Mouse (Mus musculus) lung, postnatal 25 days (tissue): ENCODE measurements at regions not wholly inside any gene's neighbourhood (a gene's known extent, or its start where the extent isn't known, plus 50 kb on each side); places are given as distances from the start of the nearest gene placed in this dataset.

Source experiments
- DNase-seq: peaks from one replicate; pipeline ENCODE4 v3.0.0; 2022; ENCODE audit warnings: low spot score

DNA sequence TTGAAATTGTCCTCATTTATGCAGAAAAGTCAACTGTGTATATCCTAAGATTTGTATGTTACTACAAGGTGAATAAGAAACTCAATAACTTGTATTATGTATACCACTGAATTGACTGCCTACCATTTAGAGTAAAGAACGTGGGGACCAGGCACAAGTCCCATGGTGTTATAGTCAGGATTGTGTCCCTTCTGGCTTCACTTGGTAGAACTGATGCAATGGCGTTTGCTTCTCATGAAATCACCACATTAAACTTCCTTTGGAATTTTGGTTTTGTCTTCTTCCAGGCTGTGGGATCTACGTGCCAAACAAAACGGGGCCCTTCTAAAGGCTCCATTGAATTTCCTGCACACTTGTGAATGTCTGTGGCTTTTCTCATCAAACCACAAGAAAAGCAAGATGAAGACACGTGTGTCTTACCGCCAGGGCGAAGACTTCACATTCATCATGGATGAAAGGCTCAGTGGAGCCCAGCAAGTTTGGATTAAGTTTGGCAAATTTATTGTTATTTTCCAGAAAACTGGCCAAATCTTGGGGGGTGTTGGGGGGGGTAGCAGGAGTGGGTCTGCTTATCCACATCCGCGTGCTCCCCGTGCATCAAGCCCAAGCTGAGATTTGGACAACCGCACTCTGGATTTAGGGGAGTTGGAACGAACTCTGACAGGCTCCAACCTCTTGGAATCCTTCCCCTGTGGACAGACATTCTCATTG is 353.3 kb downstream of the Ankrd50 start:
- DNase-seq = no peak

DNA sequence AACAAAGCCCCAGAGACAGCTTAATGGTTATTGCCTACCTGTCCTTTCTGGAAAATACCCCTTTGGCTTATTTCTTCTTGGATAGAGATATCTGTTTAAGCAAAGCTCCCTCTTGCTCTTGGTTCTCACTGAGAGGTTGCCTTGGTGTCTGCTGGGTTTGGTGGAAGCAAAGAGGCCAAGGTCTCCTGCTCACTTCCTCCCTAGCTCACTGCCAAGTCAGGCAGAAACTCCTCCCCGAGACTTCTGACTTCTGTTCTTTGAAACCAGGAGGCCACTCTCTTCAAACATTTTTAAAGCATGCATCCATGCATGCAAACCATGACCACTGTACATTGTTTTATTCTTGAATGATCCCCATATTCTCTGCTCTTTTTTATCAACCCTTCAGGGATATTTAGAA is 354.6 kb downstream of the Ankrd50 start:
- DNase-seq = no peak

DNA sequence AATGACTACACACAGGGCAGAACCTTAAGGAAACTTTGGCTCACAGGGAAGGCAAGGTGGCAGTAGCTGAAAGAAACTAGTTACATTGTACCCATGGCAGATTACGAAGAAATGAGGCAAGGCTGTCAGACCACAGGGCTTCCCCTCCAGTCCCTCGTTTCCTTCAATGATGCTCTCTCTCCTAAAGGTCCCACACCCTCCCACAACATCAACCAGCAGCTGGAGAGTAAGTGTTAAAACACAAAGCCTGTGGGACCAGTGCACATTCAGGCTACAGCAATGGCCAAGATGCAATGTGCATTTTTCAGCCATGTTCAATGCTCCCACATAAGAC is 355.5 kb downstream of the Ankrd50 start:
- DNase-seq = no peak

DNA sequence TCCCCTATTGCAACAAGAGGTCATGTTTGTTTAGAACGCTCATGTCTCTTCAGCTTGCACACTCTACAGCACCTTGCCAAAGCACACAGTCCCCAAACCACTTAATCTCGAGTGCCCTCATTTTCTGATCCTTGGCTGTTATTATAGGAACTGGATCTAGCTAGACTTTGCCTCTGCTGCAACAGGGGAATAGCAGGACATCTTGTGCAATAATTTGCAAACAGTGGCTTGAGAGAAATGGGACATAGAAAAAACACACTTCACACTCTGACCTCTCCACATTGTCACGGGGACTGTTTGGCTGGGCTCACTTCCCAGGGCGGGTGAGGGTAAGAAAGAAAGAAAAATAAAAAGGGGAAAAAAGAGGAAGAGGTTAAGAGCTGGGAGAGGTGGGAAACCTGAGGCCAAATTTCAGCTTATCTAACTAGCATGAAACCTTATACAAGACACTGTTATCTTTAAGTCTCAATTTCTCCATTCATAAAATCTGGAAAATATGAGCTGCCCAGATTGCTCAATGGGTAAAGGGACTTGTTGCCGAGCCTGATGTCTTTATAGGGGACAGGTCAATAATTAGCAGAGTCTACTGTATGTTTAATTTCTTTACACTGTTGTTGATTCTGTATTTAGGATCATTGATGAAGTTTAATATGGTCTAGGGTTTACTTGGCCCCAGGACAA is 356.0 kb downstream of the Ankrd50 start:
- peak; percentile 91 for DNase-seq

DNA sequence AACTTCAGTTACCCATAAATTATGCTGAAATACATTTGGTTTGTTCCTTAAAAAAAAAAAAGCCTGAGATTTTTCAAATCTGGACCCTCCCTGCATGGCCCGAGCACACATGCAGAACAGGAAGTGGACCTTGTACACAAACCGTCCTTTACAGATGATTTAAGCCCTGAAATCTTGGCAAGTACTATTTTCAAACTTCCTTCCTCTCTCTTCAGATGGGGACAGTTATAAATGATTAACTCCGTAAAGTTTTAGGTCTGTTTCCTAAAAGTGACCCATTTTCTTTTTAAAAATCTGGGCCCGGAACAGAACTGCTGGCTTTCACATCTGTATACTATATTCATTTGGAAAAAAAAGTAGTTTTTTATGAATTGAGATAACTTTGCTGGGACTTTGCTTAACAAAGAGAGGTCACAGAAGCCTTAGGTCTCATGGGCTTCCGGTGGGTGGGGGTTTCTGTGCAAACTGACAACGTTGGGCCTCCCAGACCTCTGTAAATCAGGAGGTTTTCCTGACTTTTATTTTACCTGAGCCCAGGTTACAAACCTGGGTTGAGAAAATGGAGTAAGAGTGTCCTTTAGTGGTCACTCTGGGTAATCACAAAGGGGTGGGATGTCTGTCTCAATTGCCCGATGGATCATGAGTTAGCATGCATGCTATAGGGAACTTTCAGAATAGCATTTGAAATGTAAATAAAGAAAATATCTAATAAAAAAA is 368.4 kb downstream of the Ankrd50 start:
- peak; percentile 39 for DNase-seq

DNA sequence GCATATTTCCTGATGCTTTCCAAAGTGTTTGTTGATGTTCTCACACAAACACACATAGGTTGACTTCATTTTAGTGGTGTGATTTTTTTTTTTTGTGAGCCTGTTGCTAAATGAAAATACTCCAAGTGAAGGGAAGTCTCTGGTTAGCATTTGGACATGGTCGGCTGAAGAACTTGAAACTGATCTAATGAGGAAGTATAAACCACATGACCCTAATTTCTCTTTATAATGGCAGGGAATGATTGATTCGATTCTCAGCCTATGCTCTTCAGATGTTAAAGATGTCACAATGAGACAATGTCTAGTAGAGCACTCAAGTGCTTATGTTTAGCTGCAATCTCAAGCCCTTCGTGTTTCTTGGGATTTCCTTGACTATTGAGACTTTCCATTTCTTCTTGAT is 372.1 kb downstream of the Ankrd50 start:
- no peak for DNase-seq

DNA sequence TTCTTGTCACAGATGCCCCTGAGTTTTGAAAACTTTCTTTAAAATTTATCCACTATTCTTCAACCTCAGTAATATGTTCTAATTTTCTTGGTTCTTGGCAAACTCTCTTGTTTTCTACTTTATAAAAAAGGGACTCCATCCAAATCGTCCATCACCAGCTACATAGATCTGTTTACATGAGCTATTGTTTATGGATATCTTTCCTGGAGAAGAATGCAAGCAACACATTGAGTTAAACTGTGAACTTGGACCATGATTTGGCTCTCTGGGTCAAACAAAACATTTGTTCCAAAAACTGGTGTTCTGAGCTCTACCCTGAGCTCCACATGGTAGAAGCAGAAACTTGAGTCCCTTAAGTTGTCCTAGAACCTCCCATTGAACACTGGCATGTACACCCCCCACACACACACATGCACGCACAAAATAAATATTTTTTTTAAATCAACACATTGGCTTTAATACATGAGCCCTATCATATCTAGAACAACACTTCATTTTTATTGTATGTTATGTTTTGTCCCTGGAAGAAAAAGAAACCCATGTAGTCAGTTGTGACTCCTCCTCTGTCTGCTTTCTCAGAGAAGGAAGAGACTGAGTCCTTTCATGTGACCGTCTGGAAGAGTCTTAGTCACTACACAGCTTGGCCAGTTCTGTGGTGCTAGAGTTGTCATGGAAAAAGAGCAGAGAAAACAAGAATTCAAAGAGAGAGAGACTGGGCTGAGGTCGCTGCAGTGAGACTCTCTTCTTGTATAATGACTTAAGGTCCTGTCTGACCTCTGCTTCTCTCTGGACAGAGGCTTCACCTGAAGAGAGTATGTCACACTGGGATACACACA is 379.4 kb downstream of the Ankrd50 start:
- DNase-seq = no peak

DNA sequence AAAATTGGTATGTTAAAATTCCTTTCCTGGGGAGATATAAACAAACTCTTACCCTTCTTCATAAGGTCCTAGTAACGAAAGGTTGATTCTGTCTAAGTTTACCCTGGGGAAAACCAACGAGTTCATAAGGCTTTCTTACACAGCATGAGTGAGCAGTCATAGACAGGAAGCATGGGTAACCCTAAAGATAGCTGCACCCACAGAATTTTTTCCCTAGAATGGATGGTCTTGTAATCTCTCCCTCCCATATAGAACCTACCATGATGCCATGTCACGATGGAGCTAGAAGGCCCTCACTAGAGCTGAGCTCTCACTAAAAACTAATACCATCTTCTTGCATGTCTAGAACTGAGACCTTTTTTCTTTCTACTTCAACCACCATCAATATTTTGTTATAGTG is 380.1 kb upstream of the Gm5148 start:
- no peak for DNase-seq

DNA sequence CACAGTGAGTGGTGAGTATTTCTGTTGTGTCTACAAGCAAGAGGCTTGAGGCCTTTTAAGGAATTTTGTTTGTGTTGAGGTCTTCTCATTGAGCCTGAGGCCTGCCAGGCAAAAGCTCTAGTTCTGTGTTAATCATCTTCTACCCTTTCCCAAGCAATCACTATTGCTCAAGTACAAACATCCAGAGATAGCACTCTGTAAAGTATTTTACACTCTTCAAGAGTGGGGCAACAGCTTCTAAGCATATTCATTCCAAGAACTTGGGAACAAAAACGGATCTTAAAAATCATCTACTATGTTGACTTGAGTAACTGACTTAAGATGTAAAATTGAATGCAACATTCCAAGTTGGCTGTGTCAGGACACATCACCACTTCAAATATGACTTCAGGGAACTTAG is 378.7 kb upstream of the Gm5148 start:
- DNase-seq = no peak

DNA sequence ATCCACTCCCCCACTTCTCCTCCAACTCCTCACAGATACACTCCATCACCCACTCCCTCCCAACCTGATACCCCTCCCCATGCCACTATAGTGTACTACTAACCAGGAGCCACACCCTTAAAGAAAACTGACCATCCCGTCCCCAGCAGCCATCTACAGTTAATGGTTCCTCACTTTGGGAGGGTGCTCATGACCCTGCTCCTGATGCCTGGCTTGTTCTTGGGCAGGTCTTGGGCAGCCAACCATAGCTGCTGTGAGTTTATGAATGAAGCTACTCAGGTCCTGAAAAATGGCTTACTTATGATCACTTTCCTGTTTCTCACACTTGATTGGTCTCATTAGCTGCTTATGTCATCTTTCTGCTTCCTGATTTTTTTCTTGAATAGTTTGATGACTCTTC is 377.9 kb upstream of the Gm5148 start:
- DNase-seq = no peak

DNA sequence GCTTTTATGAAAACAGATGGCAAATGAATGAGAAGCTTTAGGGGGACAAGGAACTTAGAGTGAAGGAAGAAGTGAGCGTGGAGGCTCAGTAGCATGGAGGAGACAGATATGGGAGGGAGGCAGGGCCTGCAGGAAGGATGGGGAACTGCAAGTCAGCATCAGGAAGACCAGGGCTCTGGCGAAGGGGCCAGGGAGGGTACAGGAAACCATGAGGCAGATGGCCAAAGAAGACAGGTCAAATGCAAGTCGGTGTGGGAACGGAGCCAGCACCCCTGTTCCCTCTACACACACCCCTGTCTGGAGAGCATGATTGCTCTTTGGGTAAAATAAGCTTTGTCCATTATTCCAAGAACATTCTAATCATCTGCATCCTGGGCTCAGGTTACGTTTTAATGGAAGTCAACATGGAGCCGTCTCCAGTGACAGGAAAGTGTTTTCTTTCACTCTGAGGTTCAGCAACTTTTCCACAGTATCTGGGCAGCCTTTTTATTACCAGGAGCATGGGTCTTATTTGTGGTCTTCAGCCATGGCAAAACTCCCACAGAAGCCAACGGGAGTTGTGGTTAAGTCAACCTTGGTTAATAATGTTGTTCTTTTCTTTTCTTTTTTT is 370.2 kb upstream of the Gm5148 start:
- peak; percentile 28 for DNase-seq

DNA sequence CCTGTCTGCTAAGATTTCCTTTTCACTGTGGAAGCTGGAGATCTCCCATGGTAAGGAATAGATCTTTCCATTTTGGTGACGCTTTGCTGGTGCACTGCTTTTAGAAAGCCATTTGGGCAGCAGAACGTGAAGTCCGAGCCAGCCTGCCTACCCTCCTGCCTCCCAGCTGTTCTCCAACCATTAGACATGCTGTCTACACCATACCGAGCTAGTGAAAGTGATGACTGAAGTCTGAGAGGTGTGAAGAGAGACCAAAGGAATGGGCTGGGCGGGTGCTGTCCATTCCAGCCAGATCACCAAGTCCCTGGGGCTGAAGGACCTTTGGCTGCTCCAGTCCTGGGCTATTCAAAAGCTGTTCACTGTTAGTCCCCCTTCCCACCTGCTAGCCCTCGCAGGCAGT is 360.3 kb upstream of the Gm5148 start:
- DNase-seq = no peak

DNA sequence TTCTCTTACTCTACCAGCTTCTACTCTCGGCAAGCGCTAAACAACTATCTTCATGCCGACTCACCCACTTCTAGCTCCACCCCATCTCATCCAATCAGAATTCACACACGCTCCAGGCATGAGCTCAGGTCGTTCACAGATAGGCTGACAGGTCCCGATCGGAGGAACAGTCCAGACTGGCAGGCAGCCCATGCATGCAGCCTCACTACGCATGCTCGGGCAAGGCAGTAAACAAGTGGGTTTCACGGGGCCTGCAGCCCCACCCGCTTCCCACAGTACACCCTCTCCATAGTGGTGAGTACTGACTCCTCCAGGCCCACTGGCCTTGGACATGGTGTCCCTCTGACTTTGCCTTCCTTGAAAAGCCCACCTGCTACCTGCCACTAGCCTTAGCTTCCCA is 358.1 kb upstream of the Gm5148 start:
- no peak for DNase-seq

DNA sequence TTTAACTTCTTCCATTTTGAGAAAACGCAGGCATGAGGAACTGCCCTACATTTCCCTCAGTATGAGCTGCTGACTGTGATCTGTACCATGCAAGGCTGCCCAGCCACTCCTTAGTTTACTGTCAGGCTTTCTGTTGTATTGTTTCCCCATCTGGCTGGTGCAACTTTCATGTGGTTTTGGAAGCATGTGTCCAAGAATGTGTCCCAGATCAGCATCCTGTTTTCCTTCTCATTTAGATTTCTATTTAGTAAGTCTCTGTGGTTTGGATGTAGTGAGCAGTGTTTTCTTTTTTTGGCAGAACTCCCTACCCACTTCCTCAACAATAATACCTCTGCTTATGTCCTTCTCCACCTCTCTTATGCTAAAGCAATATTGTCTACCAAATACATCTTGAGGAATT is 352.5 kb upstream of the Gm5148 start:
- DNase-seq = peak; percentile 17

DNA sequence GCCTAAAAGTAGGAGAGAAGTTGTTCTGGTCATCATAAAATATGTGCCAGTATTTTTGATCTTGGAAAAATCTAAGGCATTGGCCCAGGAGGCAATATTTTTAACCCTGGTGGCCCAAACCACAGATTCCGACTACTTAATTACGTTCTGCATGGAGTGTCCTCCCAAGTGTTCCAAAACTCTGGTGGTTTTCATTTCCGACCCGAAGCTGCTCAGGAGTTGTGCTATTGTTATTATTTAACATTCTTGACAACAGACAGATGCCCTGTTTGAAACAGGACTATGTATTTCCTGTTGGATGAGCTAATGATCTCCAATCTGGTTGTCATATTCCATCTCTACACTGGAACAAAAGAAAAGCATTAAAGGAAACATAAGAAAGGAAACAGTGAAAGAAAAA is 349.7 kb upstream of the Gm5148 start:
- DNase-seq = no peak

DNA sequence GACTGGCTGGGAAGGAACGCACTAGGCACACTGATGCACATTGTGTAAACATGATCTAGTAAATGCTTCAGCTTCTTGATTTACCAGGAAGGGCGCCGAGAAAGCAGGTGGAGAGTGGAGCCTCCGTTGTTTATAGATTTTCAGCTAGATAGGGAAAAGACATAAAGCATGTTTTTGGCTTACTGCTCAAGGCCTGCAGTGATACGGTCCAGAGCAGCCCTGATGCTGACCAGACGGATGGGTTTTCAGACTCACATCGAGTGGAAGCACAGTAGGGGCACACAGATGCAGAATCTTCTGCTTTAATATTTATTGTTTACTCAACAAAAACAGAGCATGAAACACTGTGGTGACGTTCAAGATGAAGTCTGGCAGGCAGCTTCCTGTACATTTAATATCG is 331.3 kb upstream of the Gm5148 start:
- DNase-seq = no peak

DNA sequence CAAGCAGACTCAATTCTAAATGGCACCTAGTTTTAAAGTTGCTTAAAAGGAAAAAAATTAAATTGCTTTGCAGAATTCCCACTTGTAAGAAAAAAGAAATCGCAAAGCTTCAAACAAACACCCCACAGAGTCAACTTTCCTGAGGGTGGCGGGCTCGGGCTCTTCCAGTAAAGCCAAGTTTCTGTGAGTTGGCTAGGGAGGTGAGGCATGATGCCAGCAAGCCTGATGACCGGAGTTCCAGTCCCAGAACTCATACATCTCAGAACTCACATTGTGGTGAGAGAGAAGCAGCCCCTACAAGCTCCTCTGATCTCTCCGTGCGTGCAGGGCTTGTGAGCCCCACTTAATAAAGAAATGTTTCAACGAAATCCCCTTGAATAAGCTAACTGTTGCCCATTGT is 328.7 kb upstream of the Gm5148 start:
- DNase-seq = no peak

DNA sequence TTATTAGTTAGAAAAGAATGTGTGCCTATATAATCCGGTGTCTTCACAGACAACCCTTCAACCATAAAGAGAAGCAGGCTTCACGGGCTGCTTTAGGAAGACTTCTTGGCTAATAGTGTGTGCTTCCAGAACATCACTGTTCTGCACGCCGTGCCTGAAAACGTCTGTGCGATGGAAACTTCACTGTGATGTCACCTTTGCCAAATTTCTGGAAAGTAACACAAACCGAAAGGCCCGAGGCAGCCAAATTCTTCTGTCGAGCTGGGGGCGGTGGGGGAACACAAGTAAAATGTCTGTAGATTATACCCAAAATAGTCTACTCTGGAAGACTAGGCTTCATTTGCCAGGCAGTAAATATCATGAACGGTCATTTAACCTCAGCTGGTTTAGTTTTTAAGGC is 327.5 kb upstream of the Gm5148 start:
- no peak for DNase-seq

DNA sequence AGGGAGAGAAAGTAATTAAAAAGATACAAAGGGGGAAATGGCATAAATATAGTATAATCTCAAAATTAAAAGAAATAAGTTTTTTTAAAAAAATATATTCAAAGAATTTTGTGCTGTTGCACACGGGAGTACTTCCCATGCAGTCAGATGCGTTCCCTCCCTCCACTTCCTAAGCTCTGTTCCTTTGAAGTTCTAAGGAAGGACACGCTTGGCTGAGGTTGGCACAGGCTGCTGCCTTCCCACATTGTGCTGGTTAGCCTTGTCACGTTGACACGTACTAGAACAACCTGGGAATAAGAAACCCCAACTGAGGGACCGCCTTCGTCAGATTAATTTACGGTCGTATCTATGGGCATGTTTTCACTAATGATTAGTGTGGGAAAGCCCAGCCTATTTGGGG is 326.6 kb upstream of the Gm5148 start:
- DNase-seq = no peak

DNA sequence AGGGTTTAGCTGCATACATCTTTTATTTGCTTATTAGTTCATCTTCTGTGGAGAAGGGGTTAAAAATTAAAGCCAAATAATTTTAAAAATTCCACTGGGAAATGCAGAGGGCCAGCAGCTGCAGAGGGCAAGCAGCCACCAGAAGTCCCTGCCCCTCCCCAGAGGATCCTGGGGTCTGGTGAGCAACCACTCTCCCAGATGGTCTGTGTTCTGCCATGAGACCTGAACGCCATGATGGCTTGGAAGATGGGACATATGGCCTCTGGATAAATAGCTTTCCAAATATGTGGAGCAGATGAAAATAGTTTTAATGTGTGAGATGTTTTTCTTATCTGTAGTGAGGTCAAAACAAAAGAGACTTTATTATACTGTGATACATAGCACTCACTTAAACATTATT is 326.1 kb upstream of the Gm5148 start:
- DNase-seq = no peak

DNA sequence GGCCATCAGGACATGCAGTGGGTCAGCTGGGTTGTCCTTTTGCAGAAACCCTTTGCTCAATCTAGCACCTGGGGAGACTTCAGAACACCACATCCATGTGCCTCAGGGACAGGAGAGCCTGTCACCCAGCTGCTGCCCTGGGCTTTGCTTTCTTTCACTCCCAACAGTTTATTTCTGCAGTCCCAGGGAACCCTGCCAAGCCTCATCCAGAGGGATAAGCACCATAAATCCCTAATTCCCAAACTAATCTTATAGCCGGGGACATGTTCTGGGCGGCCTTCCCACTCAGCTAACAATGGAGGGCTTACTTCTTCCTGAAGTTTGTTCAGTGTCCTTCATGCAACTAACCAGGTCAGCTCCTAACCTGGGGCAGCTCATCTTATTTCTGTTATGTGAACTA is 325.0 kb upstream of the Gm5148 start:
- DNase-seq = no peak

DNA sequence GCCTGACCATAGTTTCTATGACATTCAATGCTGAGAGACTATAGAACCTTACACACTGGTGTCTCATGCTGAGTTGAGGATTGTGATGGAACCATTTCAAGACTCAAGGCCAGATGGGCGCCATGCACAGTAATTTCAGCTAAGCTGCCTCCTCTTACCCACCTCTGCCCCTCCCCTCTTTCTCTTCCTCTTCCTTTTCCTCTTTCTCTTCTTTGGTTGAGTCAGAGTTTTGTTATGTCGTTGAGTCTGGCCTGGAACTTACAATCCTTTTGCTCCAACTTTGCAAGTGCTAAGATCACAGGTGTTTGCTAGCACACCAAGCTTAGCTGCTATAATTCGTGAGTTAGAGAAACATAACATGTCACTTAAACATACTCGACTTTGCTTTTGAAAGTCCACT is 323.2 kb upstream of the Gm5148 start:
- DNase-seq = no peak
